Mouse (Mus musculus): ENCODE measurements around the gene Grid1. TPM values are rescaled to one million over a fixed set of nuclear protein-coding genes. Genes with fewer than 3 reads are reported as not detected.

The Grid1 gene
- polyA plus RNA-seq, 1 experiment from 2014 or later: 0.41 TPM

DNA sequence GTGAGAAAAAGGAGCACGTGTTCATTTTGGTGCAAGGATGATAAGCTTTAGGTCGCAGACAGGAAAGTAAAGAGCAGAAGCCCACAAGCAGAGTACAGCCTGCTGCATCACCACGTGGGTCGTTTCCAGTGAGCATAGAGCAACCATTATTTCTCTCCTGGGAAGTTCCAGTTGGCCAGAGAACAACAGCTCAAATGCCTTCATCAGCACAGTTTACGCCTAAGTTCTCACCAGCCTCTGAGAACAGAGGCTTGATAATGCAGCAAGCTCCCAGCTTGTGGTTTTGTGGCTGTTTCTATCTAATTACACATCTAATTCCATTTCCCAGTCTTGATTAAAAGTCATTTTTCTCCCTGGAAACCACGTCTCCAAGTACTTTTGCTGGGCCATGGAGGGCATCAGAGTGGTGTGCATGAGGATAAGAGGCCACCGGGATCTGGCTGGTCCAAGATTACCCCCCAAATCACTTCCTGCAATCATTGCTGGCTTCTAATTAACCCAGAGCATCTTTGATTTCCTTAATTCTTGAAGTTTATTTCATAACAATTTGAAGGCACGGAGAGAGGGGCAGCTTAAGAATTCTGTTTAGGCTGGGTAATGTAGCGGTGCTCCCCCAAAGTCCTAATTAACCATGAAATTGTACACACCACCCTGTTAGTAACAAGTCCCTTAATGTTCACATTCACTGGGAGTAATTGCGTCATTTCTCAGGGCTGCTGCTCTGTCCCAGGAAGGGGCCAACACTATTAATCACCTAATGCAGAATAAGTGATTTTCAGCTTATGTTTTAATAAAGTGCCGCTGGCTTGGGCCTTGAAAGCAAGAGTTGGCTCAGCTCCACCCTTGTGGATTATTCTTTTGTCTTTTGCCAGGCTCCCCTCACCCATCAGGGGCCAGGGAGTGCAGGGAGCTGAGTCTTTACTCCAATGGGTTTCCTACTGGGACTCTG, 292.7 kb downstream of the Grid1 start:
- ATAC-seq: no peak
- no peaks in the 10 kb centered on the region for H3K36me3 ChIP-seq
- no peaks in the 10 kb centered on the region for H3K9me3 ChIP-seq
- no peak overlapping the region for H3K4me3 ChIP-seq (replicated peaks)
- H3K27ac ChIP-seq: no peak overlapping the region
- no peak overlapping the region for H3K4me2 ChIP-seq (replicated peaks)
- WGBS: 59% methylated on average over 11 of the region's 11 CpGs
- H3K27me3 ChIP-seq (replicated peaks): no peaks in the 10 kb centered on the region
- H3K4me1 ChIP-seq (replicated peaks): no peaks in the 10 kb centered on the region
- H3K9ac ChIP-seq: no peak overlapping the region

DNA sequence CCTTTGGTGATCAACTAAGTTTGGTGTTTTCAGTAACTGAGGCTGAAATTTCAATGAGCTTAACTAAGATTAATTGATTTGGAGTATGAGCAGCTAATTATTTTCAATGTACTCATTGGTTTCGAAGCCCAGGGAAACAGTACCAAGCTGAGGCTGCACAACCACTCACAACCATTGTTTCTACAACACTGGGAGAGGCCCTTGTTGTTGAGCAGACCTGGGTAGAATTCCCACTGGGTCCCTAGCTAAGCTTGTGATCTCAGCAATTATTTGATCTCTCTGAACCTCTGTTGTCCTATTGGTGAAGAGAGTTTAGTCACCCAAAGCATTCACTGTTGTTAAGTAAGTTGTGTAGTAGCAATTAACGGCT, 293.4 kb downstream of the Grid1 start:
- Histone ChIP-seq H3K4me1 (replicated peaks) (no peaks in the 10 kb centered on the region), H3K4me2 (replicated peaks) (no peak overlapping the region), H3K27ac (no peak overlapping the region), H3K9me3 (no peaks in the 10 kb centered on the region), H3K27me3 (replicated peaks) (no peaks in the 10 kb centered on the region), H3K36me3 (no peaks in the 10 kb centered on the region), H3K4me3 (replicated peaks) (no peak overlapping the region), H3K9ac (no peak overlapping the region)
- ATAC-seq: no peak
- 82% methylated on average over 2 of the region's 2 CpGs for WGBS

DNA sequence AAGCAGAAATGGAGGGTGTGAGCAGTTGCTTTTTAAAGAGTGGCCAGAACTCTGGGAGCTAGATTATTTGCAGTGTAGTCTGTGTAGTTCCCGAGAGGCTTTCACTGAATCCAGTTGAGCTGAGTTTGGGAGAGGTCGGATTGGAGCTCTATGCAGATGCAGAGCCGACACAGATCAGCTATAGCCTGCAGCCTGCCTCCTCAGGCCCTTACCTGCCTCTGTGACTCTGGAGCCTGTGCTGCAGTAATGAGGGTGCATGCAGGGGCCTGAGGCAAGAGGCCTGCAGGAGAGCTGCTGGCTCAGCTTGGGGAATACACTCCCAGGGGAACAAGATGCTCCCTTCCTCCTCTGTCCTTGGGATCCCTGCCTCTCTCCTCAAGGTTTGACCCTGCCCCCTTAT, 296.0 kb downstream of the Grid1 start:
- 76% methylated on average over 3 of the region's 3 CpGs for WGBS
- Histone ChIP-seq H3K36me3 (no peaks in the 10 kb centered on the region), H3K27ac (no peak overlapping the region), H3K4me1 (replicated peaks) (no peaks in the 10 kb centered on the region), H3K4me2 (replicated peaks) (no peak overlapping the region), H3K9me3 (no peaks in the 10 kb centered on the region), H3K9ac (no peak overlapping the region), H3K4me3 (replicated peaks) (no peak overlapping the region), H3K27me3 (replicated peaks) (no peaks in the 10 kb centered on the region)
- ATAC-seq: no peak

DNA sequence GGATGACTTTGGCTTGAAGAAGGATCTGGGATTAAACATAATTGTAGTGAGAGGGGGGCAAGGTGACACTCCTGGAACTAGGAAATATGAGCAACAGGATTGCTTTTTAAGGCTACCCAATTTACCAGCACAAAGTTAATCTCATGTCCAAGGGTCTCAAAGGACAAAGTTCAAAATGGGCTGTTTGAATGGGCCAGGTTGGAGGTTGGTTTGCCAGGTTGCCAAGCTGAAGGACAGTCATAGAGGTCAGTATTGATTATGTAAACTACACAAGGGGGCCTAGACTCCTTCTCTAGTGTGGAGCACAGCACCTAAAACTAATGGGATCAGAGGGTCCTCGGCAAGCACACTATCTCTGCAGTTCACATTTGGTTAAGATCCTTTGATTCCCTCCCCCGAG, 300.2 kb downstream of the Grid1 start:
- no peaks in the 10 kb centered on the region for H3K4me1 ChIP-seq (replicated peaks)
- H3K4me3 ChIP-seq (replicated peaks): no peak overlapping the region
- no peak for ATAC-seq
- no peaks in the 10 kb centered on the region for H3K27me3 ChIP-seq (replicated peaks)
- WGBS: 62% methylated on average over 2 of the region's 2 CpGs
- H3K4me2 ChIP-seq (replicated peaks): no peak overlapping the region
- H3K9me3 ChIP-seq: no peaks in the 10 kb centered on the region
- no peak overlapping the region for H3K9ac ChIP-seq
- H3K27ac ChIP-seq: no peak overlapping the region
- no peaks in the 10 kb centered on the region for H3K36me3 ChIP-seq

DNA sequence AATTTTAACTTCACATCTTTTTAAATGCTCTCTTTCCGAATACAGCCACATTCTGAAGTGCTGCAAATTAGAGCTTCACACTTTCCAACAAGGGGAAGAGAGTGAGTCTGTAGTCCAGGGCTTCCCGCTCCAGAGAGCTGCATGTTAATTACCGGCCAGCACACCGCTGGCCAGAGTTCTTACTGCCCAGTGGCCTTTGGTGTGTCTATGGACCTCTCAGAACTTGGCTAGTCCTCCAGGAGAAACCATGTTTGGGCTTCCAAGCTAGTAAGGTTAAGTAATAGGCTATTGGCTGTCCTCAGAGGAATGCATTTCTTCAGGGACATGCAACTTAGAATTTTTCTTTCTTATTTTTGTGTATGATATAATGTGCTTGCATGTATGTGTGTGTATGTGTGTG, 301.0 kb downstream of the Grid1 start:
- Histone ChIP-seq H3K27ac (no peak overlapping the region), H3K4me1 (replicated peaks) (no peaks in the 10 kb centered on the region), H3K9me3 (no peaks in the 10 kb centered on the region), H3K4me2 (replicated peaks) (no peak overlapping the region), H3K9ac (no peak overlapping the region), H3K36me3 (no peaks in the 10 kb centered on the region), H3K27me3 (replicated peaks) (no peaks in the 10 kb centered on the region), H3K4me3 (replicated peaks) (no peak overlapping the region)
- 85% methylated on average over 4 of the region's 4 CpGs for WGBS
- ATAC-seq: no peak

DNA sequence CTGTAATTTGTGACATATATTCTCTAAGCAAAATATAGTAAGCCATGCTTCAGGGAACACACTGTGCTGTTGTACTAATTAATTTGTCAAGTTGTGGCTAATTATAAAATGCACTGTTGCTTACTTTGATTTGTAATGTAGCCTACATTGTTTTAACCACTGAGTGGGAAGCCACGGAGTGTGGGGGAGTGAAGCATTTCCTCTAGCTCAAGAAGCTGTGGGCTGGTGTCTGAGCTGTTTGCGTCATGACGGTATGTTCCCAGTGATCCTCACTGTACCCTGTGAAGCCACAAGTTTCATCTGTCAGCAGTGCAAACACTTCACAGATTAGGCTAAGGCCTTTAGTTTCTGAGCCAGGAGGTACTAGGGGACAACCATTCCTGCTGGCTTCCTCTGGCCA, 302.2 kb downstream of the Grid1 start:
- Histone ChIP-seq H3K9ac (no peak overlapping the region), H3K4me1 (replicated peaks) (no peaks in the 10 kb centered on the region), H3K9me3 (no peaks in the 10 kb centered on the region), H3K4me3 (replicated peaks) (no peak overlapping the region), H3K4me2 (replicated peaks) (no peak overlapping the region), H3K27me3 (replicated peaks) (no peaks in the 10 kb centered on the region), H3K27ac (no peak overlapping the region), H3K36me3 (no peaks in the 10 kb centered on the region)
- ATAC-seq: no peak
- WGBS: 64% methylated on average over 3 of the region's 3 CpGs

DNA sequence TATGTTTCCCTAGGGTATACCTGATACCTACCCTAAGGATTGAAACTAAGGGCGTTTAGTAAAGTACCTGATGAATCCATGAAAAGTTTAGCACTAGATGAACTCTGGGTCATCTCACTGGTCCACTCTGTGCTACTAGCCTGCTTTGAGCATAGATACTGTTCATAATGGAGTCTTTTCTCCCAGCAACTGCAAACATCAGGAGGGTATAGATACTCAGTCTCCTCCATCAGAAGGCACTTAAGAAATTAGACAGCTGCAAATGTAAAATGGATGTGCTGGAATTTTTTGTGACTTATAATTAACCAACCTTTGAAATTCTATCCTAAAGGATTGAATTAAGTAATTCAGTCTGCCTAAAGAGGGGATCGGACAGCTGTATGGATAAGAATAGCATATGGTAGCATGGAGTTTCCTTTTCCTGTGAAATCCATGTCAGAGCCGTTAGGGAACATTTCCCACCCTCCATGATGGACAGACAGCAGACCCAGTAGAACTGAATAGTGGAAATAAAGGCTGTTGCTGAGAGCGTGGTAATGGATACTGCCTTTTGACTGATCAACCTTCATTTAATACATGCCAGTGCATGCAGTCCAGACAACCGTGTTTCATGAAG, 303.5 kb downstream of the Grid1 start:
- H3K4me2 ChIP-seq (replicated peaks): no peak overlapping the region
- 83% methylated on average over 5 of the region's 5 CpGs for WGBS
- H3K4me3 ChIP-seq (replicated peaks): no peak overlapping the region
- H3K4me1 ChIP-seq (replicated peaks): no peaks in the 10 kb centered on the region
- no peak overlapping the region for H3K27ac ChIP-seq
- H3K27me3 ChIP-seq (replicated peaks): no peaks in the 10 kb centered on the region
- H3K9ac ChIP-seq: no peak overlapping the region
- H3K36me3 ChIP-seq: no peaks in the 10 kb centered on the region
- no peaks in the 10 kb centered on the region for H3K9me3 ChIP-seq
- no peak for ATAC-seq

DNA sequence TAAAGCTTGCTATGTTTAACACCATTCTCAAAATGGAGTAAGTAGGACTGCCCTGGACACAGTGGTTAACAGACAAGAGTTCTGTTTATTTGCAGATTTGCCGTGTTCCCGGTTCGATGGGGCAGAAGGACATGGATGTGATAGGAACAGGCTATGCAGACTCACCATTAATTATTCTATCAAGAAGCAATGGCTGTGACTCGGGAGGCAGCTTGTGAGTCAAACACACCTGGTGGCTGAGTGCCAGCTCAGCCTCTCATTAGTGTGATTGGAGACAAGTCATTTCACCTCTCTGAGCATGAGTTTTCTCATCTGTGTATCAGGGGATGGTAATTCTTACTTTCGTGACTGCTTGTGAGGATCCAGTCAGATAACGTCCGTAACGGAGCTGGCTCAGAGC, 307.7 kb downstream of the Grid1 start:
- Histone ChIP-seq H3K9me3 (no peaks in the 10 kb centered on the region), H3K9ac (no peak overlapping the region), H3K36me3 (no peaks in the 10 kb centered on the region), H3K4me1 (replicated peaks) (no peaks in the 10 kb centered on the region), H3K4me3 (replicated peaks) (no peak overlapping the region), H3K27me3 (replicated peaks) (no peaks in the 10 kb centered on the region), H3K27ac (no peak overlapping the region), H3K4me2 (replicated peaks) (no peak overlapping the region)
- WGBS: 82% methylated on average over 8 of the region's 8 CpGs
- no peak for ATAC-seq

DNA sequence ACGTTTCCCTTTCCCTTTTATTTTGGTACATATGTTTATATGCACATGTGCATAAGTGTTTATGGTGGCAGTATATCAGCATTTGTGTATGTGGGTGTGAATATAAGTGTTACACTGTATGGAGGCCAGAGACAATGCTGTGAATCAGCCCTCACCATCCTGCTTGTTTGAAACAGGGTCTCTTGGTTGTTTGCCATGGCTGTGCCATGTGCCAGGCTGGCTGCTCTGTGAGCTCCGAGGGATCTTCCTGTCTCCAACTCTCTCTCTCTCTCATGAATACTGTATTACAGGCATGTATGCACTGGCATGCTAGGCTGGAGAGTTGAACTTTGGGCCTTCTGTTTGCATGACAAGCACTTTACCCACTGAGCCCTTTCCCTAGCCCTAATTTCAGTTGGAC, 315.1 kb downstream of the Grid1 start:
- H3K4me2 ChIP-seq (replicated peaks): no peak overlapping the region
- ATAC-seq: no peak
- H3K4me3 ChIP-seq (replicated peaks): no peak overlapping the region
- H3K4me1 ChIP-seq (replicated peaks): no peaks in the 10 kb centered on the region
- 86% methylated on average over 2 of the region's 2 CpGs for WGBS
- H3K9me3 ChIP-seq: no peaks in the 10 kb centered on the region
- no peak overlapping the region for H3K9ac ChIP-seq
- H3K27ac ChIP-seq: no peak overlapping the region
- H3K27me3 ChIP-seq (replicated peaks): no peaks in the 10 kb centered on the region
- no peaks in the 10 kb centered on the region for H3K36me3 ChIP-seq

DNA sequence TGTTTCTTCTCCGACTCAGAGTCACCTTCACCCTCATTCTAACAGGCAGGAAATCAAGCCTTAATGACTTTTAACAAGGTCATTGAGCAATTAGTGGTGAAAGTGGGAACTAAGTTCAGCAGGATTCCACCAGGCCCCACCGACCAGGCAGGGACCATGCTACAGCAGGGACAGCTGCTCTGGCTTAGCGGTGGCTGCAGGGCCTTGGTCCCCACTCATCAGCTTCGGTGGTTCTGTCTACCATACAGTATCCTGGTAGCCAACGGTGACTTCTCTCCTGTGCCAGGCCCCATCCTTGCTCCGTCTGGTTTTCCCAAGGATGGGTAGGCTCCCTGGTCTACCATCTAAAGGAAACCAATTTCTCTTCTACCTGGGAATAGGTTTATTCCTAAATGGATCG, 318.2 kb downstream of the Grid1 start:
- H3K4me3 ChIP-seq (replicated peaks): no peak overlapping the region
- H3K36me3 ChIP-seq: no peaks in the 10 kb centered on the region
- no peak overlapping the region for H3K27ac ChIP-seq
- H3K4me1 ChIP-seq (replicated peaks): no peaks in the 10 kb centered on the region
- H3K9ac ChIP-seq: no peak overlapping the region
- H3K9me3 ChIP-seq: no peaks in the 10 kb centered on the region
- WGBS: 73% methylated on average over 7 of the region's 7 CpGs
- ATAC-seq: no peak
- no peak overlapping the region for H3K4me2 ChIP-seq (replicated peaks)
- no peaks in the 10 kb centered on the region for H3K27me3 ChIP-seq (replicated peaks)

DNA sequence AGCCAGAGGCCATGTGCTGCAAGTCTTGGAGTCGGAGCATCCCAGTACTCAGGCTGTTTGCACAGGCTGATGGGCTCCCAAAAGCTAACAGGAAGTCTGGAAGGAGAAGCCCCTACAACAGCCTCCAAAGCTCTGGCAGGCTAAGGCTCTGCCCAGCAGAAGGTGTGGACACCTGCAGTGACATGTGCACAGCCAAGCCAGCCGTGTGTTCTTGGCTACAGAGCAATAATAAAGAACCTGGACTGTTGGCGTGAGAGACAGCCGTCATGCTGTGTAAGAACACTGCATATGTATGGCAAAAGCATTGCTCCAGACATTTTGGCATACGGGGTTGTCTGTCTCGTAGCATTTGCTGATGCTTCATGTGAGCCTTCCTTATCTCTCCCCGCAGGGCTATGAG, 319.9 kb downstream of the Grid1 start:
- Histone ChIP-seq H3K27ac (no peak overlapping the region), H3K4me3 (replicated peaks) (no peak overlapping the region), H3K9me3 (no peaks in the 10 kb centered on the region), H3K27me3 (replicated peaks) (no peaks in the 10 kb centered on the region), H3K36me3 (no peaks in the 10 kb centered on the region), H3K9ac (no peak overlapping the region), H3K4me2 (replicated peaks) (no peak overlapping the region), H3K4me1 (replicated peaks) (no peaks in the 10 kb centered on the region)
- WGBS: 69% methylated on average over 7 of the region's 7 CpGs
- ATAC-seq: no peak

DNA sequence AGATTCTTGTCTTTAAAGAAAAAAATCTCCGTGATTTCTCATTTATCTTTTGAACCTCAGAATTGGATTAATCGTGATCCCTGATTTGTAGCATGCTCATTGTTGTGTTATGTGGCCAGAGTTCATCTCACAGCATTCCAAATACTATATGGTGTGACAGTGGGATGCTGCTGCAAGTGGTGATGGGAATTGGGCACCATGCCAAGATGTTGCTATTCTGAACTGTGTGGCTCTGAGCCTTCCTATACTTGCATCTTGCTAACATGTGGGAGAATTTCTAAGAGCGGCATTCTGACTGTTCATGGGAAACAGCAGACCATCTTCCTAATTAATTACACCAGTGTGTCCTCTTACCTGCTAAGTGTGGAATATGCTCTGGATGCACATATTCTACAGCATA, 332.5 kb downstream of the Grid1 start:
- Histone ChIP-seq H3K4me3 (replicated peaks) (no peak overlapping the region), H3K9ac (no peak overlapping the region), H3K27me3 (replicated peaks) (no peaks in the 10 kb centered on the region), H3K4me1 (replicated peaks) (no peaks in the 10 kb centered on the region), H3K36me3 (no peaks in the 10 kb centered on the region), H3K27ac (no peak overlapping the region), H3K4me2 (replicated peaks) (no peak overlapping the region), H3K9me3 (no peaks in the 10 kb centered on the region)
- 77% methylated on average over 3 of the region's 3 CpGs for WGBS
- no peak for ATAC-seq

DNA sequence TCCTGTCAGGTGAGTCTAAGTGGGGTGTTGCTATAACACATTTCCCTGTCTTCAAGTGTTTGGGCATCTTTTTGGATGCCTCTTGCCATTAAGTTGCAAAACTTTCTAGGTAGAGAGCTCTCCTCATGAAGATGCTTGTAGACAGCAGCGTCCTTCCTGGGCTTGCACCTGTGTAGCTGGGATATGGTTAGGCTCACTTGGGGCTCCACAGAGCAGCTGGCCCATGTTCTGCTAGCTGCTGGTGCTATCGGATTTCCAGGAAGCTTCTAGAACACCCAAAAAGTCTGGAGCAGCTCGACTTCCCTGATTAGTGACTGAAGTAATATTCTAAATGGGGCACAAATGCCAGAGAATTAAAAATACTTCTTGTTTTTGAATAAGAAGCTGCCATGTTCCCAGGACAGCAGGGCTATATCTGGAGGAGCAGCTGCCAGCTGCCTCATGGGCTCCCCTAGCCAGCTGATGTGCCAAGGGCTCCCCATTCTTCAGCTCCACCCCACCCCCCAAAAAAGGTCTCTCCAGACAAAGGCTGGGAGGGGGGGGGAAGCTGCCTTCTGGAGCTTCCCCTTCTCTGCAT, 333.9 kb downstream of the Grid1 start:
- H3K36me3 ChIP-seq: no peaks in the 10 kb centered on the region
- H3K27me3 ChIP-seq (replicated peaks): no peaks in the 10 kb centered on the region
- H3K9ac ChIP-seq: no peak overlapping the region
- no peaks in the 10 kb centered on the region for H3K4me1 ChIP-seq (replicated peaks)
- no peaks in the 10 kb centered on the region for H3K9me3 ChIP-seq
- ATAC-seq: no peak
- no peak overlapping the region for H3K4me2 ChIP-seq (replicated peaks)
- 65% methylated on average over 3 of the region's 3 CpGs for WGBS
- no peak overlapping the region for H3K27ac ChIP-seq
- H3K4me3 ChIP-seq (replicated peaks): no peak overlapping the region

Measured in intestine, embryonic 15.5 days (tissue).